Mouse (Mus musculus): ENCODE measurements around the gene Sin3b.

GRCm38 (mm10) chr8:72680133-72680532 lies 43.0 kb upstream of the Sin3b start:
- TF ChIP-seq CTCF (IDR thresholded peaks at IDR 0.05; ENCODE audit: low read depth) (peak; percentile 82), EP300 (IDR thresholded peaks at IDR 0.05; ENCODE audit: low read depth) (no peak)

Data from liver, postnatal 0 days (tissue).